Mouse (Mus musculus) small intestine, adult 2 months (tissue): ENCODE results near the gene Tle3. TPM values are rescaled to one million over a fixed set of nuclear protein-coding genes. Genes with fewer than 3 reads are reported as not detected.

Experiments
- H3K27ac ChIP-seq: fragments of 200-500 bp; 2 replicates; pipeline ENCODE4 v1.5.1; 2012; ENCODE audit warnings: low read depth, low read length, control low read depth, inconsistent platforms; ENCODE audit not compliant: insufficient read depth
- H3K27me3 ChIP-seq: fragments of 200-500 bp; 2 replicates; pipeline ENCODE4 v1.6.1; 2012; ENCODE audit warnings: mild to moderate bottlenecking, moderate library complexity, low read length, inconsistent platforms; ENCODE audit not compliant: control insufficient read depth, insufficient read depth
- H3K36me3 ChIP-seq: fragments of 200-500 bp; 2 replicates; pipeline ENCODE4 v1.6.1; 2012; ENCODE audit warnings: mild to moderate bottlenecking, low read length, control low read depth, inconsistent platforms; ENCODE audit not compliant: control insufficient read depth, insufficient read depth
- H3K4me1 ChIP-seq: fragments of 200-500 bp; 2 replicates; pipeline ENCODE4 v1.6.1; 2012; ENCODE audit warnings: low read length, inconsistent platforms, mixed read lengths; ENCODE audit not compliant: control insufficient read depth, insufficient read depth, insufficient read length
- H3K4me3 ChIP-seq: fragments of 200-500 bp; 2 replicates; pipeline ENCODE4 v1.5.1; 2012; ENCODE audit warnings: low read depth, mild to moderate bottlenecking, control low read depth, inconsistent platforms, low read length, moderate library complexity
- CTCF ChIP-seq: fragments of 200-500 bp; IDR thresholded peaks from 2 replicates; pipeline ENCODE4 v1.5.1; 2012; ENCODE audit warnings: low read depth, mild to moderate bottlenecking, control low read depth, inconsistent platforms, low read length, moderate library complexity, mixed read lengths; ENCODE audit not compliant: insufficient replicate concordance, insufficient read length; ENCODE audit errors: extremely low read depth
- POLR2A ChIP-seq: fragments of 200-500 bp; IDR thresholded peaks from 2 replicates; pipeline ENCODE4 v1.6.1; 2012; ENCODE audit warnings: low read depth, mild to moderate bottlenecking, control low read depth, inconsistent platforms, low read length, moderate library complexity
- WGBS: fragments of 180-500 bp; shearing (Covaris S2); methylation state at CpG from one replicate; pipeline ENCODE4 v1.1.7; 2018; 5-methylcytosine and 5-hydroxymethylcytosine counted together
- polyA plus RNA-seq: library from polyadenylated mRNA; depleted of rRNA; stranded (reverse); fragments of >200 nt; gene quantifications from 2 replicates; pipeline ENCODE4 v1.2.3, GENCODE M21; 2012

Gene Tle3
- polyA plus RNA-seq, 1 experiment: 136 TPM

DNA sequence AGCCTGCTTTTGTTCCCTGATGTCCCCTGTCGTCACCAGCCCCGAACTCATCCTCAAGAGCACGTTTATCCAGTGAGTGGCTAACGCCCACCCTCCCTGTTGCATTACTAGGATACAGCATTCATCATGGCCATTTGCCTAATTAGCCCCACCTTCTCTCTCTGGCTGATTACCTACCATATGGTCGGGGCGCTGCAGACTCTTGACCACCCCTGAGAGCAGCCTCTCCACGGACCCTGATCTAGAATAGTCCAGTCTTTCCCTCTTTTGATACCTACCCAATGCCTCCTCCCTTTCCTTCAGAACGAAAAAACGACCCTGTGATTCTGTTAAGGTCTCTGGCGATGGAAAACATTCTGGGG is 85.0 kb downstream of the Tle3 start:
- WGBS: 63% methylated on average over 10 of the region's 10 CpGs
- 0 out of 2 replicates have a peak, but pooled peaks cover 3% of the 10 kb centered on the region for H3K27me3 ChIP-seq
- TF ChIP-seq POLR2A (no peak), CTCF (no peak)

DNA sequence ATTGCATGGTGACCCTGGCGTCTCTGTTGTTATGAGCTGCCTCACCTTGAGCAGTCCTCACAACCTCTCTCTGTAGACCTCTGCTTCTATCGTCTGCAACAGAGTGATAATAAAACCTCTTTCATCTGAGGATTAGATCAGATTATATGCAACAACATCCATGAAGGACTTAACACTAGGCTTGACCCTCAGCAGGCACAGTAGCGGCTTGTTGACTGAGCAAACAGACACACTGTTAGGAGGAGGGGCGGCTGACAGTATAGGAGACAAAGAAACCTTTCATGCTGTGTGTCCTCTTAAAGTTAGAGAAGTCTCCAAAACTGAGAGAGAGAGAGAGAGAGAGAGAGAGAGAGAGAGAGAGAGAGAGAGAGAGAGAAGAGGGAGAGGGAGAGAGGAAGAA is 89.7 kb downstream of the Tle3 start:
- TF ChIP-seq POLR2A (no peak), CTCF (no peak)
- 24% methylated on average over 4 of the region's 4 CpGs for WGBS
- no peaks in the 10 kb centered on the region for H3K4me1 ChIP-seq
- H3K4me3 ChIP-seq: no peak overlapping the region
- H3K27me3 ChIP-seq: 0 out of 2 replicates have a peak, but pooled peaks cover 3% of the 10 kb centered on the region
- H3K36me3 ChIP-seq: no peaks in the 10 kb centered on the region
- no peak overlapping the region for H3K27ac ChIP-seq

More for the DNA sequence above, 85.0 kb downstream of the Tle3 start:
- H3K27ac ChIP-seq: no peak overlapping the region
- H3K4me1 ChIP-seq: no peaks in the 10 kb centered on the region
- H3K36me3 ChIP-seq: no peaks in the 10 kb centered on the region
- H3K4me3 ChIP-seq: no peak overlapping the region

DNA sequence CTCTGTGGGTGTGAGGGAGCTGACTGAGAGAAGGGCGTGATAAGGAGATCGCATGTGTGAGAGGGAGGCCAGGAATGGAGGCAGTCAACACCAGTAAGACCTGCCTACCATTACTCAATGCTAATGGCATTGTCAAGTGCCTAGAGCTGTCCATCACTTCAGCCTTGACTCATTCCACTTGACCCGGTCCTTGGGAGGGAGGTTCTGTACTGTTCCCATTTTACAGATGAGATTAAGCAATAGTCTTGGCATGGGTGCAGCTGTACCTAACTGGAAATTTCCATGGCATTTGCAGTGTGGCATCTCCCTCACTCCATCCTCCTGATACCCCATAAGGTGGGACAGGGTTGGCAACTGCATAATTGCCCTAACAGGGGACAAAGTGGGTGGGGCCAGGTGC is 95.3 kb downstream of the Tle3 start:
- Histone ChIP-seq H3K36me3 (no peaks in the 10 kb centered on the region), H3K4me1 (no peaks in the 10 kb centered on the region)
- no peak for TF ChIP-seq POLR2A
- no peak for TF ChIP-seq CTCF

More for the DNA sequence above, 95.3 kb downstream of the Tle3 start:
- H3K27me3 ChIP-seq: 0 out of 2 replicates have a peak, but pooled peaks cover 3% of the 10 kb centered on the region
- 78% methylated on average over 3 of the region's 3 CpGs for whole genome bisulfite sequencing
- no peak overlapping the region for H3K4me3 ChIP-seq
- no peak overlapping the region for H3K27ac ChIP-seq
